Mouse (Mus musculus) forebrain, embryonic 12.5 days (tissue): ENCODE measurements around the gene Srrm3. TPM values are rescaled to one million over a fixed set of nuclear protein-coding genes. Genes with fewer than 3 reads are reported as not detected.

ENCODE experiments used
- ATAC-seq: fragments of 200-750 bp; cut with Nextera tagmentation; 2 replicates; pipeline ENCODE4 v1.8.0; 2017; ENCODE audit warnings: moderate TSS enrichment; ENCODE audit not compliant: low FRiP score
- H3K27ac ChIP-seq: fragments of 300-500 bp; sonication (generic); 2 replicates; pipeline ENCODE4 v1.5.1; 2016; ENCODE audit warnings: mild to moderate bottlenecking
- H3K27me3 ChIP-seq: fragments of 300-500 bp; sonication (generic); 2 replicates; pipeline ENCODE4 v1.6.1; 2016; ENCODE audit warnings: mild to moderate bottlenecking
- H3K36me3 ChIP-seq: fragments of 300-500 bp; sonication (generic); replicated peaks from 2 replicates; pipeline ENCODE4 v1.6.1; 2016; ENCODE audit warnings: mild to moderate bottlenecking
- H3K4me1 ChIP-seq: fragments of 300-500 bp; sonication (generic); 2 replicates; pipeline ENCODE4 v1.6.1; 2016
- H3K4me2 ChIP-seq: fragments of 300-500 bp; sonication (generic); 2 replicates; pipeline ENCODE4 v1.6.1; 2016; ENCODE audit warnings: mild to moderate bottlenecking, moderate library complexity
- H3K4me3 ChIP-seq: fragments of 300-500 bp; sonication (generic); replicated peaks from 2 replicates; pipeline ENCODE4 v1.5.1; 2016; ENCODE audit warnings: mild to moderate bottlenecking
- H3K9ac ChIP-seq: fragments of 300-500 bp; sonication (generic); 2 replicates; pipeline ENCODE4 v1.6.1; 2016; ENCODE audit warnings: mild to moderate bottlenecking
- H3K9me3 ChIP-seq: fragments of 300-500 bp; sonication (generic); 2 replicates; pipeline ENCODE4 v1.6.1; 2016
- WGBS: fragments of 180-500 bp; shearing (Covaris S2); methylation state at CpG from one replicate; pipeline ENCODE4 v1.1.7; 2016; 5-methylcytosine and 5-hydroxymethylcytosine counted together
- polyA plus RNA-seq: library from polyadenylated mRNA; unstranded; fragments of >200 nt; fragmentation: Nextera tagmentation; extraction: Ambion mirVana; gene quantifications from 2 replicates; pipeline ENCODE4 v1.2.1, GENCODE M21; 2016

Srrm3 gene
- polyA plus RNA-seq, 1 experiment from 2014 or later = 37.6 TPM

DNA sequence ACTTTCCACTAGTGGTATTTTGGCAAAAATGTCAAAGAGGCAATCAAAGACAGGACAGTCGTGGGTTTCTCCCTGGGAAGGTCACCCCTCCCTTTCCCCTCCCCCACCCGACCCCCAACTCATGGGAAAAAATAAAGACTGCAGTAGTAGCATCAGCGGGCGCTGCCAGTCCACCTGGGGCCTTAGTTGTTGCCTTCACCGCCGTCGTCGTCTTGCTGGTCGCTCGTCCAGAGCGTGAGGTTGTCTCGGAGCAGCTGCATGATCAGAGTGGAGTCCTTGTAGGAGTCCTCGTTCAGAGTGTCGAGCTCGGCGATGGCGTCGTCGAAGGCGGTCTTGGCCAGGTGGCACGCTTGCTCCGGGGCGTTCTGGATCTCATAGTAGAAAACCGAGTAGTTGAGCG, 104.1 kb downstream of the Srrm3 start:
- no peak overlapping the region for H3K9ac ChIP-seq
- no peak overlapping the region for H3K4me2 ChIP-seq
- peaks cover 9% of the 10 kb centered on the region for H3K4me1 ChIP-seq
- H3K36me3 ChIP-seq = peaks cover 76% of the 10 kb centered on the region
- no peaks in the 10 kb centered on the region for H3K27me3 ChIP-seq
- WGBS = 94% methylated on average over 25 of the region's 25 CpGs
- no peaks in the 10 kb centered on the region for H3K9me3 ChIP-seq
- H3K27ac ChIP-seq = no peak overlapping the region
- no peak for ATAC-seq
- H3K4me3 ChIP-seq = no peak overlapping the region

DNA sequence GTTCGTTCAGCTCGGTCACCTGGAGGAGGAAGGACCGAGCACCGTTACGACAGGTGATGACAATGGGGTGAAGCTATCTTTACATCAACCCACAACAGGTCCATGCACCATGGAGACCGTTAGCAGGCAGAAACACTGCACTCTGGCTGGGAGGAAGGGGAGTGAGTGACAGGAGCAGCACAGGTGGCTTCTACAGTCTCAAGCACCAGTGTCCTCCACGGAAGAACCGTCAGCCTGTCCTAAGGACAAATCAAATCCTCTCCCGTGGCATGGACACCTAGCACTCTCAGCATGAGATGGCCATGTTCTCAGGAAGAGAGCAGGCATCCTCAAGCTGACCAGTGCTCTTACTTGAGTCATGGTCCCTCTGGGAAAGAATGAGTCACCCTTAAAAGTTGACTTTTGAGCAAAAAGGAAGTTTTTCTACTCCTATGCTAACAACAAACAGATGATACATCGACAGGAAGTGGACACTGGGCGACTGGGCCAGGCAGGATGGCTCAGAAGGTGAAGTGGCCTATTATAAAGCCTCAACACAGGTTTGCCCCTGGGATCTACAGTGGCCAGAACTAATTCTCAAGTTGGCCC, 105.0 kb downstream of the Srrm3 start:
- H3K36me3 ChIP-seq = peaks cover 81% of the 10 kb centered on the region
- ATAC-seq = no peak

DNA sequence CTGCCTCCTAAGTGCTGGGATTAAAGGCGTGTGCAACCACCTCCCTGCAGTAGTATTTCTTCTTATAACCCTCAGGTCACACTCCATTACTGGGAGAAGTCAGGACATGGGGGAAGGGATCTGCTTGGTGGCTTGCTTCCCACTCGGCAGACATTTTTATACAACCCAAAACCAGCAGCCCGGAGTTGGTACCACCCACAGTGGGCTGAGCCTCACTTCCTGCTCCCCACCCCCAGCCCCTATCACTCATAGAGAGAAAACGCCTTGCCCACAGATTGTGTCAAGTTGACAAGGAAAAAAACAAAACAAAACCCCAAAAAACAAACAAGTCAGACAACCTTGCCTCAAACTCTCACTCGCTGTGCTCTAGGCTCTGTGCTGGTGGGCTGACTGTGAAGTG, 106.5 kb downstream of the Srrm3 start:
- Histone ChIP-seq H3K4me1 (peaks cover 6% of the 10 kb centered on the region), H3K9me3 (no peaks in the 10 kb centered on the region), H3K4me3 (no peak overlapping the region), H3K9ac (no peak overlapping the region), H3K36me3 (peaks cover 81% of the 10 kb centered on the region), H3K27me3 (no peaks in the 10 kb centered on the region), H3K4me2 (no peak overlapping the region), H3K27ac (no peak overlapping the region)
- no peak for ATAC-seq
- WGBS = 89% methylated on average over 5 of the region's 5 CpGs

More for the DNA sequence above, 105.0 kb downstream of the Srrm3 start:
- no peak overlapping the region for H3K4me2 ChIP-seq
- H3K27me3 ChIP-seq = no peaks in the 10 kb centered on the region
- no peak overlapping the region for H3K27ac ChIP-seq
- no peak overlapping the region for H3K9ac ChIP-seq
- WGBS = 92% methylated on average over 11 of the region's 11 CpGs
- H3K4me3 ChIP-seq = no peak overlapping the region
- H3K4me1 ChIP-seq = peaks cover 9% of the 10 kb centered on the region
- H3K9me3 ChIP-seq = no peaks in the 10 kb centered on the region

DNA sequence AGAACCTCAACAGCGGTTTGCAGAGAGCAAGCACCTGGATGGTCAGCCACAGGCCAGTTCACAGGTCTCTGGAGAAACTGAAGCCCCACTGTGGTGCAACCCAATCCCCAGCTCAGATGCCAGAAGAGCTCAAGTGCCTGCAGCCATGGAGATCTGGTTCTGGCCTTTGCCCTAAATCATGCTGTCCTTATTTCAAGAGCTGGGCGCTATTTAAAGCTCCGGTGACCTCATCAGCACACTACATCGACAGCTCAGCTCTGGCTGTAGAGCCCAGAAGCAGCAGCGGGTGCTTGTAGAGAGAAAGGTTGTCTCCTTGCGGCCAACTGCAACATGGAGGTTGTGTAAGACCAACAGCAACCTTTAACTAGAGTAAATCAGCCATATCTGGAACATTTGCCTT, 107.5 kb downstream of the Srrm3 start:
- Histone ChIP-seq H3K4me2 (no peak overlapping the region), H3K4me1 (peaks cover 2% of the 10 kb centered on the region; the same call in 1 of the 2 replicates), H3K27ac (no peak overlapping the region), H3K36me3 (peaks cover 83% of the 10 kb centered on the region), H3K9me3 (no peaks in the 10 kb centered on the region), H3K4me3 (no peak overlapping the region), H3K27me3 (no peaks in the 10 kb centered on the region), H3K9ac (no peak overlapping the region)
- WGBS = 96% methylated on average over 6 of the region's 6 CpGs
- ATAC-seq = no peak

DNA sequence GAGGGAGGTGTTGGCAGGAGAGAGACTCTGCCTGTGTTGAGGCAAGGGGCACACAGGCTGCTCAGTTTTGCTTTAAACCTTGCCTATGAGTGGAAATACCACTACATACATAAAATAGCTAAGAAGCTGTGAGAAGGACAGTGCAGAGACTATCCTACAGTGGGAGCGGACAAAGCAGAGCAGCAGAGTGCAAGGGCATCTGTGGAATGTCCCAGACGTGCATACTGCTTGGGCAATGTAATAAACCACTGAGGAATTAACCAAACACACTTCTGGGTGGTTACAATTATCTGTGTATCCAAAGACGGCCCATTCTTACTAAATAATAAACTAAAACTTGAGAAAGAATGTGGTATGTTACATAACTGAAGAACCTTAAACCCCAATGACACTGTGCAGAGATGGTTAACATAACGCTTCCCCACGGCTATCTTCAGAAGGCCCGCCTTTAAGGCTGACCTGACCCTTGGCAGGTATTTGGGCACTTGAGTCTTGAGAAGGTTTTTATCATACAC, 109.4 kb downstream of the Srrm3 start:
- no peaks in the 10 kb centered on the region for H3K4me1 ChIP-seq
- H3K27ac ChIP-seq = no peak overlapping the region
- H3K9me3 ChIP-seq = no peaks in the 10 kb centered on the region
- H3K9ac ChIP-seq = no peak overlapping the region
- no peaks in the 10 kb centered on the region for H3K27me3 ChIP-seq
- 91% methylated on average over 6 of the region's 6 CpGs for WGBS
- ATAC-seq = no peak
- H3K4me2 ChIP-seq = no peak overlapping the region
- peaks cover 83% of the 10 kb centered on the region for H3K36me3 ChIP-seq
- H3K4me3 ChIP-seq = no peak overlapping the region

DNA sequence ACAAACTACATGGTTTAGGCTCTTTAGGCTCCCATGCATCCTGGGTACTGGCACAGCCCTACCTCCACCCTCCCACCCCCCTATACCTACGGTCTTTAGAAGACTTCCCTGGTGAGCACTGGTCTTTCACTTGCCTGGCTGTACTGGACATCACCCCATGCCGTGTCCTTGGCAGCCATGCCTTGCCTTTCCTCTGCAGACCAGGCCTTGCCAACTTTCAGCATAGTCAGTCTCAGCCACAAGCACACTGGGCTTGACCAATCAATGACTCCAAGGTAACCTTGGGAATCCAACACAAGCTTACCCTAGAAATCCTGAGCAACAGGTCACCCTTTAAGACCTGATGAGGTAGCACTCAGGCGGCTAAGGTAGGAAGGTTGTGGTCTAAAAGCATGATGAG, 109.9 kb downstream of the Srrm3 start:
- Histone ChIP-seq H3K9ac (no peak overlapping the region), H3K4me1 (no peaks in the 10 kb centered on the region), H3K27ac (no peak overlapping the region), H3K4me3 (no peak overlapping the region), H3K4me2 (no peak overlapping the region), H3K36me3 (peaks cover 83% of the 10 kb centered on the region), H3K9me3 (no peaks in the 10 kb centered on the region), H3K27me3 (no peaks in the 10 kb centered on the region)
- ATAC-seq = no peak
- WGBS = 94% methylated on average over 3 of the region's 3 CpGs

DNA sequence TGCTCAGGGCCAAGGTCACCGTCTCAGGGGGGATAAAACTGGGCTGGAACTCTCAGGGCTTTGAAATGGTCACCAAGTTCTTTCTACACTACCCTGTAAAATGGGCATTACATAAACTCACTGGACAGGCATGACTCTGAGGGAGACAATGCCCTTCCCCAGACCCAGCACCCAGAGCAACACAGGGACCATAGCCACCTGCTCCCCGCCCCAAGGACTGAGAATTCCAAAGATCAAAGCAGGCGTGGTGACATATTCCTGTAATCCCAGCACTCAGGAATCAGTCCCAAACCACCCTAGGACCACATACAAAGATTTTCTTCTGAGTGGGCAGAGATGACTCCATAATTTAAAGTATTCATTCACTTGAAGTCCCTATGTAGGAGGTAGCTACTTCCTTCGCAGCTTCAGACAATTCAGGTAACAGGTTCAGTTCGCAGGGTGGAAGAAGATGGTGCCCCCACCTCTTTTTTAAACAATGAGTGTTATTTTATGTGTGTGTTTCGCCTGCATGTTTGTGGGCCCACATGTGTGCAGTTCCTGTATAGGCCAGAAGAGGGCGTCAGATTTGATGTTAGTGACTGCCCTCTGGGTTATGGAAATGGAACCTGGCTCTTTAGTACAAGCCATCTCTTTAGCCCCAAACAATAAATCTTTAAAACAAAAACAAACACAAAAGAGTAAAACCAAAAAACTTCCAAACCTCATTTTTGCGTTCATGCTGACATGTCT, 110.8 kb downstream of the Srrm3 start:
- no peak overlapping the region for H3K4me2 ChIP-seq
- no peak overlapping the region for H3K27ac ChIP-seq
- no peak overlapping the region for H3K4me3 ChIP-seq
- no peaks in the 10 kb centered on the region for H3K4me1 ChIP-seq
- H3K27me3 ChIP-seq = no peaks in the 10 kb centered on the region
- no peak overlapping the region for H3K9ac ChIP-seq
- H3K36me3 ChIP-seq = peaks cover 85% of the 10 kb centered on the region
- WGBS = 92% methylated on average over 8 of the region's 8 CpGs
- no peak for ATAC-seq
- H3K9me3 ChIP-seq = no peaks in the 10 kb centered on the region

DNA sequence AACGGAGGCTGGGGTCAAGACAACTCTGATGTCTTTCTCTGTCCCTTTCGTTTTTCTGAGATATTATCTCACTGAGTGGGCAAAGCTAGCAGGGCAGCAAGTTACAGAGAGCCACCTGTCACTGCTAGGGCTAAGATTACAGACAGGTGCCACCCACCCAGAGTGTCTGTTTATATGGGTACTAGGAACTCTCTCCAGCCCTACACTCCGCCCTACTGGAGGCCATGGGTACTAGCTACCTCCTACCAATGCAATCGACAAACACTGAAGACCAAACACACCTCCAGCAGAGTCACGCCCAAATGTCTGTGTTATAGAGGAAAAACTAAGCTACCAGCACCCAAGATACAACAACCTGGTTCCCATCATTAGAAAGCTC, 111.4 kb downstream of the Srrm3 start:
- H3K9ac ChIP-seq = no peak overlapping the region
- no peaks in the 10 kb centered on the region for H3K27me3 ChIP-seq
- no peak overlapping the region for H3K4me2 ChIP-seq
- no peaks in the 10 kb centered on the region for H3K9me3 ChIP-seq
- H3K36me3 ChIP-seq = peaks cover 90% of the 10 kb centered on the region
- no peaks in the 10 kb centered on the region for H3K4me1 ChIP-seq
- no peak overlapping the region for H3K4me3 ChIP-seq
- no peak for ATAC-seq
- no peak overlapping the region for H3K27ac ChIP-seq
- WGBS = 95% methylated on average over 5 of the region's 5 CpGs

DNA sequence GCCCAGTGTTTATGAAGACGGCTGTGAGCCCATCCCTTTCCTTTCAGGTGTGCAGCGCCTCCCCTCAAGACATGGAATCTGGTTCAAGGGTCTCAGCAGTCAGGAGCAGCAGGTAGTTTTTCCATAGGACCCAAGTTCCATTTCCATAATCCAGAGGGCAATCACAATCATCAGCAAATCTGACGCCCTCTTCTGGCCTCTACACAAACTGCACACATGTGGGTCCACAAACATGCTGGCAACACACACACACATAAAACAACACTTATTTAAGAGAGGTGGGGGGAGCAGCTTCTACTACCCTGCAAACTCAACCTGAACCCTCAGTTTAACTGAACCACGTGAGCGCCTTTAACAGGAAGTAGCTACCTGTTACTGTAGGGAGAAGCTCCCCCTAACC, 111.9 kb downstream of the Srrm3 start:
- no peaks in the 10 kb centered on the region for H3K27me3 ChIP-seq
- 94% methylated on average over 5 of the region's 5 CpGs for WGBS
- no peak overlapping the region for H3K4me2 ChIP-seq
- ATAC-seq = no peak
- H3K4me3 ChIP-seq = no peak overlapping the region
- no peaks in the 10 kb centered on the region for H3K4me1 ChIP-seq
- no peaks in the 10 kb centered on the region for H3K9me3 ChIP-seq
- peaks cover 91% of the 10 kb centered on the region for H3K36me3 ChIP-seq
- H3K27ac ChIP-seq = no peak overlapping the region
- no peak overlapping the region for H3K9ac ChIP-seq

DNA sequence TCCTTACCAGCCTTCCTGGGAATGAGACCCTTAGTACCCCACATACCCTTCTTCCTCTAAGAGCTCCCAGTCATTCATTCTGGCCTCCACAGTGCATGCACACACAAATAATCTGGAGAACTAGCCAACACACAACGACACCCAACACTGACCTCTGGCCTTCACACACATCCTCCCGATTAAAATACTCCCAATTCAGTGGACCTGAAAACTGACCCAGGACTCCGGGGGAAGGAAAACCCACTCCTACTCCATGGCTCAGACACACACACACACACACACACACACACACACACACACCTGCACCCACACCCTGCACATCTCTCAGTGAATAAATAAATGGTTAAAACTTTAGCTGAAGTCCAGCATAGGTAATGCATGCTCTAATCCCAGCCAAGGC, 113.2 kb downstream of the Srrm3 start:
- Histone ChIP-seq H3K36me3 (peaks cover 94% of the 10 kb centered on the region), H3K9me3 (no peaks in the 10 kb centered on the region), H3K9ac (no peak overlapping the region), H3K4me1 (0 out of 2 replicates have a peak, but pooled peaks cover 1% of the 10 kb centered on the region), H3K27ac (no peak overlapping the region), H3K27me3 (no peaks in the 10 kb centered on the region), H3K4me2 (no peak overlapping the region), H3K4me3 (no peak overlapping the region)
- WGBS = 92% methylated on average over 3 of the region's 3 CpGs
- ATAC-seq = no peak

DNA sequence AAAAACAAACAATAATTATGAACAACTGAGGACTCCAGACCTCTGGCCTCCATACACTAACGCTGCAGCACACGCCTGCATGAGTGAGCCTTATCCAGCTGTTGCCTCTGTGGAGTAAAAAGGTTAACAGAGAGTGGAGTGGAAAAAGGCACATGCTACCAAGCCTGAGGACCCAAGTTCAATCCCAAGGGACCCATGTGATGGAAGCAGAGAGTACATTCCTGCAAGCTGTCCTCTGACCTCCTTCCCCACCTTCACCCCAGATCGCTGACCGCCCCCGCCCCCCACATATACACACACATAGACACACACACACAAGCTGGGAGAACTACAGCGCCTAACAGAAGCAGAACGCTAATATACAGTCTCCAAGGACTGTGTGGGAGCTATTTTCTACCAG, 117.2 kb downstream of the Srrm3 start:
- no peak for ATAC-seq
- WGBS = 96% methylated on average over 7 of the region's 7 CpGs
- no peak overlapping the region for H3K4me3 ChIP-seq
- H3K27me3 ChIP-seq = no peaks in the 10 kb centered on the region
- H3K4me2 ChIP-seq = no peak overlapping the region
- no peak overlapping the region for H3K9ac ChIP-seq
- H3K4me1 ChIP-seq = 0 out of 2 replicates have a peak, but pooled peaks cover 11% of the 10 kb centered on the region
- no peaks in the 10 kb centered on the region for H3K9me3 ChIP-seq
- H3K36me3 ChIP-seq = peaks cover 93% of the 10 kb centered on the region
- H3K27ac ChIP-seq = no peak overlapping the region
